Mouse (Mus musculus): ENCODE results near the gene Dcaf6.
A peak's percentile ranks its signal among the peaks of the same experiment; 100 is the strongest.

Dcaf6 gene

DNA sequence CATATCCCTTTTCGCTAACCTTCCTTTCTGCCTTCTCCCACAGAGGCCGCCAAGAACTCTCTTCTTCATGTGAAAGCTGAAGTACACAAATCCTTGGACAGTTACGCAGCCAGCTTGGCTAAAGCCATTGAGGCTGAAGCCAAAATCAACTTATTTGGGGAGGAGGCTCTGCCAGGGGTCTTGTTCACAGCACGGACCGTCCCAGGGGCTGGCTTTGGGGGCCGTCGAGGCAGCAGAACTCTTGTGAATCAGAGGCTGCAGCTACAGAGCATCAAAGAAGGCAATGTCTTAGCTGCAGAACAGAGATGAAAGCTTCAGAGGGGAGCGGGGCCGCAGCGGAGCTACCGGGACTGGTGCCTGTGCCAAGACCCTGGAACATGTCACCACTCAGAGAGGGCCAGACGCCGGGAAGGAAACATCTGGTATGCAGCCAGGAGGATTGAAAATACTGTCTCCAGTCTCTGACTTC, 138.8 kb downstream of the Dcaf6 start:
- DNase-seq (ENCODE audit: low read depth, low spot score) = no peak

DNA sequence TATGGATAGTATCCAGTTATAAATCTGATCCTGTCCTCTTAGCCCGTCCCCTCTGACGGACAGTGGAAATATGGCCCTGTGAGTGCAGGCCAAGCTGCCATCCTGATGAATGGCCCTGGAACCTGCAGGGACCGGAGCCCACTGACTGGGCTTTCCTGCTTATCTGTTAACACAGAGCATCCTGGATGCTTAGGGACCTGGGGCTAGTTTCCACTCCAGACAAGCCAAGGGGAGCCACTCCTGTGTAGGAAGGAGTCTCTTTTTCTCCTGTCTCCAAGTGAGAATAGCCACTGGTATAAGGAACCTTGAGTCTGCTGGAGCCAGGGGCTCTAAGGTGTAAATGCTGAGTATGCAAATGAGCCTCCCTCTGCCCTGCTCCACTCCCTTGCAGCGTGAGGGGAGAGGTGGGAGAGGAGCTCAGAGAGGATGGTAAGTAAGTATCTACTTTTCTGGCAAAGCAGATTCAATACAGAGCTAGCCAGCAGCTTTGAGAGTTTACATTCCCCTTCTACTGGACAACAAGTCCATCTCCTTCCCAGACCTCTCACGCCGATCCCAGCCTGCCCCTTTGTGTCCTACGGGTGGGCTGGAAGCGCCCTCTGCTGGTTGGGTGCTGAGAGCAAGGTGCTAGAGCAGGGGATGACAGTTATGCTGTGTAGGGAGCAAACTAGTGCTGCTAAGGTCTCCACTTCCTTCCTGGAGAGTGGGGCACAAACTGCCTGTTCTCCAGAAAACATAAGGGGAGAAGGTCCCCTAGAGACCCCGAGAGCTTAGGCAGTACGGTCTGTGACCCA, 139.9 kb downstream of the Dcaf6 start:
- peak; percentile 81 for DNase-seq (ENCODE audit: low read depth, low spot score)

- no peak for DNase-seq (ENCODE audit: low read depth, low spot score)
These were observed 143.9 kb downstream of the Dcaf6 start for GRCm38 (mm10) chr1:165316361-165316760.

DNA sequence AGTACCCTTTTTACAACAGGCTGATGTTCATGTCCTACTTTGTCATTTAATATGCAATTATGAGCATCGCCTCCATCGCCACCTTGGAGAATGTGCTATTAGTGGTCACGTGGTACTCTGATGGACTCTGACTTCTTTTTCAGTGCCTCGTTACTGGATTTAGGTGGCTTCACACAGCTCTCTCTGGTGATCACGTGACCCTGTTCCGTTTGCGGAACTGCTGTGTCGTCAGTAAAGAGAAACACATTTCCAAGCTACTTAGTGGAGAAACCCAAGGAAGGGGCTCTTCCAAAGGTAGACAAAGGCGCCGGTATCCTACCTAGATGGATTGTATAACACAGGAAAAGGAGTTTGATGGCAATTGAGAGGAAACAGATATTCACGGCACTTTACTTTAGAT, 152.1 kb downstream of the Dcaf6 start:
- no peak for DNase-seq (ENCODE audit: low read depth, low spot score)

DNA sequence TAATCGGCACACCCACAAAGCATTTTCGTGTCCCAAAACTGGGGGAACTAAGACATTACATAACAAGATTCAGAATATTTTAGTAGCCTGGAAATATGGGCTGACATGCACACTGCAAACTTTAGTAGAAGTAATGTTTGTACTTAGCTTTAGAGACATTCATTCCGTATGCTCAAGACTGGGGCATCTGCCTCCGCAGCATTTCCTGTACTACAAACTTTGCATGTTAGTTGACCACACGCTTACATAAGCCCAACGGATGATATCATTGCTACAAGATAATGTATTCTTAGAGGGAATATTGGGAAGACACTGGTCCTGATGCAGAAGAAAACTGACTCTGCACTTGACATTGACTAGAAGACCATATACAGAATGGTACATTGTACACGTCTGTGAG, 155.9 kb downstream of the Dcaf6 start:
- no peak for DNase-seq (ENCODE audit: low read depth, low spot score)

GRCm38 (mm10) chr1:165303209-165303608, 157.1 kb downstream of the Dcaf6 start:
- DNase-seq (ENCODE audit: low read depth, low spot score) = peak; percentile 34

DNA sequence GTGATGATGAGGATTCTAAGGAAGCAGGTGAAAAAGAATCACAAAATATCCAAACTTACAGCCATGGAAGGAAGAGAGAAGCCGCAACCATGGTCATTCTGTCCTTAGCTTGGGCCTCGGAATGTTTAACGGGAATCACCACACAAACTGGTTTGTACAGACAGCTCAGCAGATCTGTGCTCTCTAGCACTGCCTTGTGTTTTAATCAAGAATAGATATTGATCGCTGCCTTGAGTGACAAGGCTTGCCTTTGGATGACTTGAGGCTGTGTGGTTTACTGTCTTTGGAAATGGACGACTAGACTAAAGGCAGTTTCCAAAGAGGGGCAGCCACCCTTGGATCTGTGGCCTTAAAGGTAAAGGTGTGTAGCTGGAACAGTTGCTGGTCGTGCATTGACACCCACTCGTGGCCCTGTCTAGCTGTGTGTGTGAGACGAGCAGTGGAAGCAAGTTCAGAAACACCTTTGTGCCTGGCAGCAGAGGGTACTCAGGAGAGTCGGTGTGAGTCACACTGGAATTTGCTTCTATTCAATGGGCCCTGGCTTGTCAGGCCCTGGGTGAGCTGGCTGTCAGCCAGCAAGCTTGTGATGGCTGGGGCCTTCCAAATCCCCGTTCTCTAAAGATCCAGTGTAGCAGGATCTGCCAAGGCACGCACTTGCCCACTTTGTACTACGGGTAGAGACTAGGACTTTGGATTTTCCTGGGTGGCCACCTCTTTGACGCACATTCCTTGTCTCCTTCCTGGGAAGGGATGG, 157.6 kb downstream of the Dcaf6 start:
- DNase-seq (ENCODE audit: low read depth, low spot score) = peak; percentile 77

GRCm38 (mm10) chr1:165301567-165301966, 158.7 kb downstream of the Dcaf6 start:
- no peak for DNase-seq (ENCODE audit: low read depth, low spot score)

DNA sequence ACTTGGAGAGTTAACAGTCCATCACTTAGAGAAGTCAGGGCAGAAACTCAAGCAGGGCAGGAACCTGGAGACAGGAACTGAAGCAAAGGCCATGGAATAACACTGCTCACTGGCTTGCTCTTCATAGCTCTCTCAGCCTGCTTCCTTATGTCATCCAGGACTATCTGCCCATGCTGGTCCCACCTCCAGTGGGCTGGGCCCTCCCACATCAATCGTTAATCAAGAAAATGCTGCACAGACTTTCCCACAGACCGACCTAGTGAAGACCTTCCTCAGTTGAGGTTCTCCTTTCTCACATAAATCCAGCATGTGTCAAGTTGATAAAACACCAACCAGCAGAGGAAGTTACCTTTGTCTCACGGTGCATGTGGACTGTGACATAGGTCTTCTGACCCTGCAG, 159.2 kb downstream of the Dcaf6 start:
- no peak for DNase-seq (ENCODE audit: low read depth, low spot score)

DNA sequence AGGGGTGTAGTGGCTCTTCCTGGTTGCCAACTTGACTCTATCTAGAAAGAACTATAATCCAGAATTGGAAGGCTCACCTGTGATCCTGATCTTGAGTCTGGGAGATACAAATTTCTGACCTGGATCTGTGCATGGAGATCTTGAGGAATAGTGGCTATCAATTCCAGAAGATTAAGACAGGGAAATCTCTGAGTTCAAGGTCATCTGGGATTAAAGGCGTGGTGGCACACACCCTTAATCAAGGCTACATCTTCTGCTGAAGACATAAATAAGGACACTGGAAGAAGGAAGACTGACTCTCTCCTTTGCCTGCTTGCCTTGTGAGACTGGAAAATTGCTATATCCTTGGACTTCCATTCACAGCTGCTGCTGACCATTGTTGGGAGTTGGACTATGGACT, 164.8 kb downstream of the Dcaf6 start, which contains the start of gene Gpr161:
Gene Gpr161, plus strand, starts transcription at position 301 of the 400 bp plus-strand sequence.
- DNase-seq (ENCODE audit: low read depth, low spot score) = no peak

- peak; percentile 49 for DNase-seq (ENCODE audit: low read depth, low spot score)
These were observed 168.7 kb downstream of the Dcaf6 start for GRCm38 (mm10) chr1:165291606-165292005.

GRCm38 (mm10) chr1:165289831-165290230, 170.4 kb downstream of the Dcaf6 start:
- DNase-seq (ENCODE audit: low read depth, low spot score) = peak; percentile 10

DNA sequence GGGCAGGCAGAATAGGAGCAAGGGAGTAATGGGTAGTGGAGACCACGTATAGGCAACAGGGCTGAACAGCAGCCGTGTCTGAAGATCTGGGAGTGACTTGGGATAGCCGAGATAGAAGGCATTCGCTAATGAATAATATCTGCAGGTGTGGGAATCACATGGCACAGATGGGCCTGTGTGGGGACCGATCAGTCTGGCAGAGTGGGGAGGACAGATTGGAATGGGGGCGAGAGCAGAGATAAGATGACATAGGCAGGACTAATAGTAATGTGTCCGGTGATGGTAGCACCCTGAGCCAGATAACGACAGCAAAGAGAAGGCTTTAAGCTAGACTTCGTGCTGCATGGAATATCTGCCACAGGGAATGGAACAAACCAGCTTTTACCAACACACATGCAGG, 172.1 kb downstream of the Dcaf6 start:
- DNase-seq (ENCODE audit: low read depth, low spot score) = no peak

- no peak for DNase-seq (ENCODE audit: low read depth, low spot score)
These were observed 176.2 kb downstream of the Dcaf6 start for GRCm38 (mm10) chr1:165284096-165284495.

- no peak for DNase-seq (ENCODE audit: low read depth, low spot score)
These were observed 177.3 kb downstream of the Dcaf6 start for GRCm38 (mm10) chr1:165282967-165283345.

DNA sequence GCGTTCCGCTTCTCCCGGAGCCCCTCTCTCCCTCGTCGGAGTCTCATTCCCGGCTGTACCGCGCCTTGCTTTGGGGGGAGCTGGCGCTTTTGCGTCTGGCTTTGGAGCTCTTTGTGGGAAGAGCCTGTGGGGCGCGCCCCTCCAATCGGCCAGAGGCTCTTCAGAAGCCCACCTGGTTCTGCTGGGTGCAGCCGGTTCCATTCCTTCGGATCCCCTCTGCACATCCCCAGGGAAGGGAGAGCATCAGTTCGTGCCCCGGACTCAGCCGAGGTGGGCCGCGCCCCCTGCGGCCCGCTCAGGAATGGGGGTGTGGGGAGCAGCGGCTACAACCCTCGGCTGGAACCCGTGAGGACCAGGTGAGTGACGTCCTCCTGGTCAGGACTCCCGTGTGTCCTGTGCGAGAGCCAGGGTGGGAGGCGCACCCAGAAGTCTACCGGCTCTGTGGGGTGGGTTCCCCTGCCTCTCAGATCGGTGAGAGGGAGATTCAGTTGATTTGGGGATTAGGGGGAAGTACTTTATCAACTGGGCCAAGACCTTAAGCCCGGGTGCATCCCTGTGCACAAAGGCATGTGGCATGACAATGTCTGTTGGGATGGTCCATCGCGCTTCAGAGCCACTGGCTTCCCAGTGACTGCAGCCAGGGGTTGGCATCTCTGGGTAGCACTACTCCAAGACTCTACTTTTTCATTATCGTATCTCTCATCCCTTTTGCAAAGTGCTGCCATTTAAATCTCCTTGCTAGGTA, 177.9 kb downstream of the Dcaf6 start:
- DNase-seq (ENCODE audit: low read depth, low spot score) = peak; percentile 19

DNA sequence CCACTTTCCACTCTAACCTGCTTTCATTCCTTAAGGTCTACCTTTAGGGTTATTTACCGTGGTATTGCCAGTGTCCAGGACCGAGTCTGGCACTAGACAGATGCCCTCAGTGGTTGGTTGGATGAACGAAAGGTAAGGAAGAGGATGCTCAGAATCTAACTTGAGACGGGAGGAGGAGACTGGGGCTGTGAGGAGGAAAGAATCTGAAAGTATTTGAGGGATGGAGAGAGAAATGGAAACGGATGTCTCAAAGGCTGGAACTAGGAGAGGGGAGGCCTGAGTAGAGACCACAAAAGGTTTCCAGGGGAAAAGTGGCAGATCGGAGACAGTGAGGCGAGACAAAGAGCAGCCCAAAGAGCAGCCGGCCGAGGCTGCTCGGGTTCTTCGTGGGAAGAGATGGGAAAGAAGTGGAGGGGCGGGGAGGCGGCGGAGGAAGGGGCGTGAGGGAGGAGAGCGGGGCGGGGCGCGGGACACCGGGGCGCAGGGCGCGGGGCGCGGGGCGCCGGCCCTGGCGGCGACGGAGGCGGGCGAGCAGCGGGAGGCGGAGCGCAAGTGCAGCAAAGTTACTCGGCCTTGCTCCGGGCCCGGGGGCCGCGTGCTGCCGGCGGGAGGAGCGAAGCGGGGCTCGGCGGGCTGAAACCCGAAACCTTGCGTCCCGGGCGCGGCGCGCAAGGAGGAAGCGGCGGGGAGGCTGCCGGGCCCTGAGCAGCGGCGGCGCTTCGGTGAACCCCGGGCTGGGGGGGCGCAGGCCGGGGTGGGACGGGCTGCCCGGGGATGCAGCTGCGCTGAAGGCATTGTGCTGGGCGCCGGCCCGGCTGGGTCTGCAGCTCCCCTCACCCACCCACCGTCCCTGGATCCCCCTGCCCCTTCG, 178.7 kb downstream of the Dcaf6 start:
- DNase-seq (ENCODE audit: low read depth, low spot score) = peak; percentile 53

DNA sequence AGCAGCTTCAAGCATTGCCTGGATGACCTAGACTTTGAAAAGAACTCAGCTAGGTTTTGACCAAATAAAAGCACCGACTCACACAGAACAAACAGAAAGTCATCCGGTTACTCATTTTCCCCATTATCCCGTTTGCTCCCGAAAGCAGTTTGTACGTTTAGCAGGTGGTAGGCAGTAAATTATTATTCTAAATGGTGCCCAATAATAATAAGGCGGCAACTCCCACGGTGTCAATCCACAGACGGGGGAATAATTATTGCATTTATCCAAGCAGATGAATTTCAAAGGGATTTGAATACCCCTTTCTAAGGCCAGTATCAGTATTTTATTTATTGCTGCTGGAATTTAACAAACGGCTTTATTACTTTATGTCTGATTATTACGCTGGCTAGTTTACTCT, 179.5 kb downstream of the Dcaf6 start:
- DNase-seq (ENCODE audit: low read depth, low spot score) = no peak

All from 3T3-L1 (cell line).